Mouse (Mus musculus): Measurements from ENCODE around the gene Krt75. TPM values are rescaled to one million over a fixed set of nuclear protein-coding genes. Genes with fewer than 3 reads are reported as not detected.
"Not testable (repeated sequence)": the region's sequence is repeated elsewhere in the genome, so short reads cannot be mapped to it uniquely, and the experiment has no call there.

Gene Krt75
- under 1 TPM in 1 of 3 experiments, not detected in 2; 0.11 TPM for polyA plus RNA-seq (2017; shearing (Covaris generic))

DNA sequence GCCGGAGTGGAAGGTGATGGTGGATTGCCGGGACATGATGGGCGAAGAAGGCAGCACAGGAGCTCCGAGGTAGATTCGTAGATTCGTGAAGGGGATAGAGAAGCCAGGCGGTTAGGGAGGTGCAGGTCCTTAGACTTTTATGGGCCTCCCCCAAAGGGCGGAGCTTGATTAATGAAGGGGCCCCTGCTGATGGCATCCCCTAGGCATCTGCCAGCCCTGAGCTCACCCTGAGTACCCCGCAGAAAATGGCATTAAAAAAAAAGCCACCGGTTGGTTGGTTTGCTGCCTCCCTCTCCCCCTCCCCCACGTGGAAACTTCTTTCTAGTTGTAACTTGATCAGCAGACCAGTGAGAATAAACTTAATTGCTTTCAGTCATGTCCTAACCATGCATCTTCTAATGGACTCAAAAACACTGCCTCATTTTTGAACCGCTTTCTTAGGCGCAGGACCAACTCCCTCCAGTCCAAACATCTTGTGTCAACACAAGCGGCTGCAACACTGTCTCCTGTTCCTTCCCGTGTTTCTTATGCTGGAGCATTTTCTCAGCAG is at the start of gene Krt75:
TSS of gene Krt75 (minus strand) at position 109 of the 550 bp plus-strand sequence.
- no peak for ATAC-seq

GRCm38 (mm10) chr15:101599123-101599522 is 25.4 kb upstream of the Krt75 start:
- ATAC-seq, result no peak

DNA sequence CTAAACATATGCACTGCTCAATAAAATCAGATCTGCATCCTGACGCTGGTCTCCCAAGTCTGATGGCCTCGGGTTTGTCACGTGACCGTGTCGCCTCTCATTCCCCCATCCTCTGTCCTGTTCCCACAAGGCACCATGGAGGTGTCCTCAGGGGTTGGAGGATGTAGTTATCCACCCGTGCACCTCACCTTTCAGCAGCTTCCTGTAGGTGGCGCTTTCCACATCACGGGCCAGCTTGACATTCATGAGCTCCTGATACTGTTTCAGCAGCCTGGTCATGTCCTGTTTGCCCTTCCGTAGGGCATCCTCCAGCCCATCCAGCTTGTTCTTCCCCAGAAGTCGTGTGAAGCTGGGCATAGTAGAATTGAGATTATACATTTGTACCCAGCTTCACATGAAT is 14.5 kb upstream of the Krt75 start:
- ATAC-seq, result no peak

DNA sequence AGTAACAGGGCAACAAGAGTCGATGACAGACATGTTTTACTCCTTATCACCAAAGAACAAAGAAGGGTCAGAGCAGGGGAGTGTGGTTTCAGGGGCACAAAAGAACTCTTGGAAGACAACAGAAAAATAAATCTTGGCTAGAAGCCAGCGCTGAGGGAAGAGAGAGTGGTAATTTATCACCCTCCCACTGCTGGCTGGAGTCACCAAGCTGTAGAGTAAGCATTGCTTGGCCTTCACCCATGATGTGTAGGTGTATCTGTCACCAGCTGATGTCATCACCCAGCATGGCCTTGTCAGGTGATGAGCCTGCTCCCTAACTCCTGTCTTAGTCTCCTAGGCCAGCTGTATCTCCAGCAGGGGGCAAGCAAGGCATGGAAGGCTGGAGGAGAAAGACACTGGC is 10.8 kb upstream of the Krt75 start:
- no peak for ATAC-seq

GRCm38 (mm10) chr15:101583211-101583965 is 9.7 kb upstream of the Krt75 start:
- no peak for ATAC-seq

DNA sequence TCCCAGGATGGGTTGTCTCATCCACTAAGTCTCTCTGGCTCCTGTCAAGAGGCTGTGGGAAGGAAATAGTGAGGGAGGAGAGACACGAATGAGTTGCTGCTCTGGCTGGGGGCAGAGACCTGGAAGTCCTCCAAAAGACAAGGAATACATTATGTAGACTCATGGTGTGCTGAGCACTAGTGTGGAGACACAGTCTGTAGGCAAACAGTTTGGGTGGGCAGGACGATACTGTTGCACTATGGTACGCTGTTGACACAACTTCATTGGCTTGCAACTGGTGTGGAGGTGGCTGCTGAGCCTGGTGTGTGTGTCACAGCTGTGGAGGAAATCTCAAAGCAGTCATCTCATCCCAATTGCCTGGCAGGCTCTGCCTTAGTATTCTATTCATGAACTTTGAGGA is 8.0 kb upstream of the Krt75 start:
- no peak for ATAC-seq

- ATAC-seq, result no peak
Measured at GRCm38 (mm10) chr15:101575506-101575905, 1.8 kb upstream of the Krt75 start.

GRCm38 (mm10) chr15:101567780-101568179 is 5.9 kb downstream of the Krt75 start:
- ATAC-seq, result no peak

GRCm38 (mm10) chr15:101562850-101563249 is 10.9 kb downstream of the Krt75 start, which contains the start of gene Krt90:
TSS of gene Krt90 (minus strand) at chr15:101562950.
- ATAC-seq, result no peak

GRCm38 (mm10) chr15:101558034-101558646 is 15.6 kb downstream of the Krt75 start:
- no peak for ATAC-seq

- ATAC-seq, result no peak
Measured at GRCm38 (mm10) chr15:101553169-101553568, 20.5 kb downstream of the Krt75 start.

DNA sequence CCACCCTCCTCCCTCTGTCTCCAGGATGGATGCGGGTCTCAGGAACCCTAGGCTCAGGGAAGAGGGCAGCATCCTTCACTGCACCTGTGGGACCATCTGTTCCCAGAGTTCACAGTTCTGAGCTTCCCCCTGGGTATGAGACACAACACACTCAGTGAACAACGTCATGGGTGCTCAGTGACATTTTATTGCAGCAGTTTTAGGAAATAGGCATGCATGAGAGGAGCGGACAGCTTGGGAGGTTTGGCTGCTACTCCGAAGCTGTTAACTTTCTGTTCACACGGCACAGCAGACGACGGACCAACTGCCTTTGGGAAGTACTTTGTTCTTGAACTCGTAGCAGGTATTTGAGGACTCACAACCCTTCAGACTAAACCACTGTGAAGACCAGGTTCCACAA is 21.5 kb downstream of the Krt75 start:
- ATAC-seq, result no peak

DNA sequence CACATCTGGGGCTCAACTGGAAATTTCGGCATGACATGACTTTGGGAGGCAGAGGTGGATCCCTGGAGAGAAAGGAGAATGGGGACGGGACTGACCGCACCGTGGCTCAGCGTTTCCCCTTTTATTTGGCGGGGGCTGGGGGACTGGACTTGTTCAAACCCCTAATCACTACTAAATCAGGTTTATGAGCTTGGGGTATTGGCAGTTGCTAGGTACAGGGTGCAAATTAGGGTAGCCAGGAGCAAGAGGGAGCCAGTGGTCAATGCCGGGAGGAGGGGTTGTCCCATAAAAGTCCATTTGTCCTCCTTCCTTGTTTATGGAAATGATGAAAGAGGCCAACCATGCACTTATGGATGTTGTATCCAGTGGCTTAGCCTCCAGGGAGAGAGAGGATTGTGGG is 23.1 kb downstream of the Krt75 start, which contains the start of gene Krt82:
TSS of gene Krt82 (minus strand) at position 101 of the 400 bp plus-strand sequence.
- ATAC-seq, result no peak

DNA sequence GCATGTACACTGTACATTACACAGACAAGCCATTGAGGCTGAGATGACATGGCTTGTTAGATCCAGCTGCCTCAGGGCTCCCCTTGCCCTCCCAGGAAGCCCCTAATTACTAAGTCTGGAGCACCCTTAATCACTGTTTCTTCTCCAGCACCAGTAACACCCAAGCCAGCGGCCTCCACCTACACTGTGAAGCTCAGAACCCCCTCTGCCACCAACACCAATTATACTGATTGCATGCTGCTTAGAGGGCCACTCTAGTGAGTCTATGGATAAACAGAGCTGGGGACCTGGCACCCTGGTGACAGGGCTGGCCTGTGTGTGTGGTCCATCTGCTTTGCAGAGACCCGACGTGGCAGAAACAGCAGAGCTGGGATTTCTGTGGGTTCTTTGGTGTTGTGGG is 29.2 kb downstream of the Krt75 start:
- ATAC-seq, result no peak

GRCm38 (mm10) chr15:101542543-101542942 is 31.2 kb downstream of the Krt75 start:
- ATAC-seq, result no peak

DNA sequence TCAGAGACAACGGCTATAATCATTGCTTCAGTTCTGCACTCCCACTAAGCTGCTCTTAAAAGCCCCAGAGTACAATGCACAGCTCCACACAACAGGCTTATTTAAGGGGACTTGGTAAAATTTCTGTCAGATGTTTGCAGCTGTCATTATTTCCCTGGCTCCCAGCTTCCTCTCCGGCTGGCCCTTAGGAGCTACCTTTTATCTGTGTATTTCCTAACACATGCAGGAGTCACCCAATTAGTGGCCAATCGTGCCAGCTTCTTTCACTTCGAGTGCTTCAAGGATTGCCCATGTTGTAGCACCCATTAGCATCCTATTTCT is 35.2 kb downstream of the Krt75 start:
- ATAC-seq, result no peak

- ATAC-seq, result no peak
Measured at GRCm38 (mm10) chr15:101537864-101538579, 35.7 kb downstream of the Krt75 start.

GRCm38 (mm10) chr15:101536054-101536850 is 37.5 kb downstream of the Krt75 start:
- no peak for ATAC-seq

GRCm38 (mm10) chr15:101532720-101533119 is 41.0 kb downstream of the Krt75 start, which contains the start of gene Krt84:
TSS of gene Krt84 (minus strand) at chr15:101532820.
- ATAC-seq, result no peak

DNA sequence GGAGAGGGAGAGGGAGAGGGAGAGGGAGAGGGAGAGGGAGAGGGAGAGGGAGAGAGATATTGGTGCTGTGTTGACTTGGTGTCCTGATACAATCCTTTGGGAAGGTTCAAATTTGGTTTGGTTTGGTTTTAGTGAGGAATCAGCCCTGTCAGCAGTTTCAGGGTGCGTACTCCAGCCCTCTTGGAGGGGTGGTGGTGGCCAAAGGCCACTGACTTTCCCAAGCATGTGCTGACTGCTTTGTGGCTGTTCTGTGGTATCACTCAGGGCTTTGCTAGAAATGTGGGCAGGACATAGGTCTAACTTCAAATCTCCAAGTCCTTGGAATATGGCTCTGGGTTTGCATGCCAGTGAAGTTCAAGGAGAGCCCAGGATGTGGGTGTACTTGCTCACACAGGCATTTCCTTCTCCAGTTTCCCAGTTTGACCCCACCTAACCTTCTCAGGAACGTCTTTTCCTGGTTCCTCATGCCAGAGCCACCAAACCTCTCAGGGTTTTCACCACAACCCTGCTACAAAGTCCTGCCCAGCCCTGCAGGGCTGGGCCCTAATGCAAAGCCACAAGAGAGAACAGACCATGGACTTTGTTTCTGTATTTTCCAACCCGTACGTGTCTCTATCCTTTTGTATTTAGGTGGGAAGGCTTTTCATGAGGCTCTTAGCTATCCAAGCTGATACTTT is 51.0 kb downstream of the Krt75 start:
- ATAC-seq, result no peak

DNA sequence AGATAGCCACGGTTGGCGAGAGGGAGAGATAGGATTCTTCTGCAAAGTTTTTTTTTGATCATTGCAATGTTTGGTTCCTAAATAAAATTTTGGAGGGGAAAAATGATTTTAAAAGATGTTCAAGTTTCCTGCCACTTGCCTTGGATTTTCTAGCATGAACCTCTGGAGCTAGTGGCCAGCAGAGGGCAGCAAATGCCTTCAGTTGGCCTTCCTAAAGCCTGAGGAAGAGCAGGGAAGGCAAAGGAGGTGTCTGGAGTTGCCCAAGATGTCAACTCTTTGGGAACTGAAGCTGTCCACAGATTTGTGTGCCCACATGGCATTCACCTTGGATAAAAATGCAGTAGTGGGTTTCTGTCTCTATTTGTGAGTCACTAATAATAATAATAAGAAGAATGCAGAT is 53.9 kb downstream of the Krt75 start:
- ATAC-seq, result no peak

GRCm38 (mm10) chr15:101517161-101517560 is 56.5 kb downstream of the Krt75 start, which contains the start of gene Gm49425:
TSS of gene Gm49425 (minus strand) at chr15:101517261.
- not testable (repeated sequence) for ATAC-seq
